Mouse (Mus musculus): ENCODE measurements at regions not wholly inside any gene's neighbourhood (a gene's known extent, or its start where the extent isn't known, plus 50 kb on each side); places are given as distances from the start of the nearest gene placed in this dataset.
"Not testable (repeated sequence)": the region's sequence is repeated elsewhere in the genome, so short reads cannot be mapped to it uniquely, and the experiment has no call there.

- DNase-seq (ENCODE audit: extremely low spot score, low spot score): not testable (repeated sequence)
Observed at GRCm38 (mm10) chr6:114538185-114538584, 104.7 kb upstream of the Atg7 start.

GRCm38 (mm10) chr6:114550096-114550669 is 92.7 kb upstream of the Atg7 start:
- peak; percentile 12 for DNase-seq (ENCODE audit: extremely low spot score, low spot score)

GRCm38 (mm10) chr6:114553072-114553471 is 89.8 kb upstream of the Atg7 start:
- DNase-seq (ENCODE audit: extremely low spot score, low spot score): not testable (repeated sequence)

GRCm38 (mm10) chr6:114555186-114555585 is 87.7 kb upstream of the Atg7 start:
- DNase-seq (ENCODE audit: extremely low spot score, low spot score): peak; percentile 57

GRCm38 (mm10) chr6:114577319-114577718 is 65.6 kb upstream of the Atg7 start:
- peak; percentile 70 for DNase-seq (ENCODE audit: extremely low spot score, low spot score)
